Mouse (Mus musculus) left cerebral cortex, adult 9 months (tissue): ENCODE results near the gene Ppp1r3c.

Experiments
- DNase-seq, 2 experiments: peaks; one replicate each; pipeline ENCODE4 v3.0.0; 2022; ENCODE audit warnings: low spot score in 2 of 2

Ppp1r3c gene

GRCm38 (mm10) chr19:36716221-36716620 is 20.2 kb downstream of the Ppp1r3c start:
- DNase-seq, result no peak

- no peak for DNase-seq
Measured at GRCm38 (mm10) chr19:36715591-36715990, 20.9 kb downstream of the Ppp1r3c start.

- no peak for DNase-seq
Measured at GRCm38 (mm10) chr19:36714492-36714891, 22.0 kb downstream of the Ppp1r3c start.

GRCm38 (mm10) chr19:36713092-36713491 is 23.4 kb downstream of the Ppp1r3c start:
- no peak for DNase-seq

- DNase-seq, result no peak
Measured at GRCm38 (mm10) chr19:36706195-36706594, 30.3 kb downstream of the Ppp1r3c start.

GRCm38 (mm10) chr19:36705286-36706146 is 30.9 kb downstream of the Ppp1r3c start:
- no peak for DNase-seq

GRCm38 (mm10) chr19:36704763-36705162 is 31.7 kb downstream of the Ppp1r3c start:
- no peak for DNase-seq

GRCm38 (mm10) chr19:36701809-36702622 is 34.4 kb downstream of the Ppp1r3c start:
- DNase-seq, result no peak

- peak in 1 of 2 experiments; percentile 51 for DNase-seq
Measured at GRCm38 (mm10) chr19:36701366-36701765, 35.1 kb downstream of the Ppp1r3c start.

- no peak for DNase-seq
Measured at GRCm38 (mm10) chr19:36700937-36701336, 35.5 kb downstream of the Ppp1r3c start.

- no peak for DNase-seq
Measured at GRCm38 (mm10) chr19:36699151-36699550, 37.3 kb downstream of the Ppp1r3c start.

- no peak for DNase-seq
Measured at GRCm38 (mm10) chr19:36698200-36698599, 38.3 kb downstream of the Ppp1r3c start.

- DNase-seq, result no peak
Measured at GRCm38 (mm10) chr19:36696601-36697122, 39.8 kb downstream of the Ppp1r3c start.

GRCm38 (mm10) chr19:36693530-36693929 is 42.9 kb downstream of the Ppp1r3c start:
- no peak for DNase-seq

GRCm38 (mm10) chr19:36691941-36692340 is 44.5 kb downstream of the Ppp1r3c start:
- no peak for DNase-seq

GRCm38 (mm10) chr19:36691245-36691644 is 45.2 kb downstream of the Ppp1r3c start:
- no peak for DNase-seq

- no peak for DNase-seq
Measured at GRCm38 (mm10) chr19:36689205-36689604, 47.2 kb downstream of the Ppp1r3c start.

- no peak for DNase-seq
Measured at GRCm38 (mm10) chr19:36687843-36688637, 48.4 kb downstream of the Ppp1r3c start.

GRCm38 (mm10) chr19:36687044-36687443 is 49.4 kb downstream of the Ppp1r3c start:
- DNase-seq, result no peak

GRCm38 (mm10) chr19:36686016-36686415 is 50.4 kb downstream of the Ppp1r3c start:
- DNase-seq, result no peak

- no peak for DNase-seq
Measured at GRCm38 (mm10) chr19:36682560-36682959, 53.9 kb downstream of the Ppp1r3c start.
